Mouse (Mus musculus) small intestine, adult 2 months (tissue): ENCODE results near the gene Pbsn.
"Not testable (repeated sequence)": the region's sequence is repeated elsewhere in the genome, so short reads cannot be mapped to it uniquely, and the experiment has no call there.

Experiments used
- CTCF ChIP-seq: fragments of 200-500 bp; IDR thresholded peaks from 2 replicates; pipeline ENCODE4 v1.5.1; 2012; ENCODE audit warnings: low read depth, mild to moderate bottlenecking, control low read depth, inconsistent platforms, low read length, moderate library complexity, mixed read lengths; ENCODE audit not compliant: insufficient replicate concordance, insufficient read length; ENCODE audit errors: extremely low read depth
- POLR2A ChIP-seq: fragments of 200-500 bp; IDR thresholded peaks from 2 replicates; pipeline ENCODE4 v1.6.1; 2012; ENCODE audit warnings: low read depth, mild to moderate bottlenecking, control low read depth, inconsistent platforms, low read length, moderate library complexity

- TF ChIP-seq CTCF, POLR2A: not testable (repeated sequence)
Observed at GRCm38 (mm10) chrX:77864458-77864857, 11.0 kb upstream of the Pbsn start, which contains the start of gene Gm14744.
